Mouse (Mus musculus) natural killer cell, adult 2 months (primary cell): Measurements from ENCODE around the gene Ehbp1l1.
A peak's percentile ranks its signal among the peaks of the same experiment; 100 is the strongest.

ENCODE experiments used
- DNase-seq, 2 experiments: peaks; one replicate each; pipeline ENCODE4 v3.0.0; 2022; ENCODE audit warnings: low spot score in 2 of 2

Gene Ehbp1l1

DNA sequence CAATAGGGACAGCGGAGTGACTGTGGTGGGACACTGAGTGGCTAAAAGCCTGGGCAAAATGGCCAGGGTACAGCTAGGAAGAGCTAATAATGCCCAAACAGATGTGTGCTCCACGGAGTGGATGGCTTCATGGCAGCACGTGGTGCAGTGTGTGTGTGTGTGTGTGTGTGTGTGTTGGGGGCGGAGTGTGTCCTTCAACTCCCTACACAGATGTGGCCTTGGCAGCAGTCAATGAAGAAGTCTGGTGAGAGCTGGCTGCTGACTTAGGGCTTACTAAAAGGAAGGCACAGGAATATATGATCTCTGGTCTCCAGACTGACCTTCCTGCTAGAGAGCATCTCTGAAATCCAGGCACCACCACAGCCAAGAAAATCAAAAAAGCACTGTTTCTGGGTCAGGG, 57.7 kb downstream of the Ehbp1l1 start:
- DNase-seq, result no peak

DNA sequence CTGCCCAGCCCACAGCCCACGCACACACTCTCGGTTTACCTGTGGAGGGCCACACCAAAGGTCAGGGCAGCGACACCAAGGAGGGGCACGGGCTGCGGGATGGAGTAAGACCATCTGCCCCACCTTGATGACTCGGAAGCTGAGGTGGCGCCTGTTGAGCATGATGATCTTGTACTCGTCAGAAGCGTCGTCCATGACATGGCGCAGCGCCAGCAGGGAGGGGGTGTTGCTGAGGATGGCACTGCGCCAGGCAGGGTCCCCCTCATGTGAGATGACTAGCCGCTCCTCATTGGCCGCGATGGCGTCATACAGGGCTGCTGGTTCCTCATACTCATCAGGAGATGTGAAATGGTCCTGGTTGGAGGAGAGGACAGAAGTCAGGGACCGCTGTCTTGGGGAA, 59.7 kb downstream of the Ehbp1l1 start:
- no peak for DNase-seq

DNA sequence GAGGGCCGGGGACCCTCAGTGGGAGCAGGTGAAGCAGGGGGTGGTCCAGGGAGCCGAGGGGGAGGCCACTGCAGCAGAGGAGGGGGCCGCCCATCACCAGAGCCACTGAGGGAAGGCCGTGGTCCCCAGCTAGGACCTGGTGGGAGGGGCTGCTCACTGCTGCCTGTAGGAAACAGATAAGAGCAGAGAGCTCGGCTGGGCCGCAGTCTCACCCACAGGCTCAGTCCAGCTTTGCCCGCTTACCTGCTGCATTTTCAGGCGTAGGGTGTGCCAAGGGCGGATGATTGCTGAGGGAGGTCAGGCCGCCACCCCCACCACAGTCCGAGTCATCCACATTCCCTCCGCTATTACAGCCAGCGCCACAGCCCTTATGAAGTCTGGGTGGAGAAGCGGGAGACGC, 60.7 kb downstream of the Ehbp1l1 start:
- DNase-seq, result no peak

DNA sequence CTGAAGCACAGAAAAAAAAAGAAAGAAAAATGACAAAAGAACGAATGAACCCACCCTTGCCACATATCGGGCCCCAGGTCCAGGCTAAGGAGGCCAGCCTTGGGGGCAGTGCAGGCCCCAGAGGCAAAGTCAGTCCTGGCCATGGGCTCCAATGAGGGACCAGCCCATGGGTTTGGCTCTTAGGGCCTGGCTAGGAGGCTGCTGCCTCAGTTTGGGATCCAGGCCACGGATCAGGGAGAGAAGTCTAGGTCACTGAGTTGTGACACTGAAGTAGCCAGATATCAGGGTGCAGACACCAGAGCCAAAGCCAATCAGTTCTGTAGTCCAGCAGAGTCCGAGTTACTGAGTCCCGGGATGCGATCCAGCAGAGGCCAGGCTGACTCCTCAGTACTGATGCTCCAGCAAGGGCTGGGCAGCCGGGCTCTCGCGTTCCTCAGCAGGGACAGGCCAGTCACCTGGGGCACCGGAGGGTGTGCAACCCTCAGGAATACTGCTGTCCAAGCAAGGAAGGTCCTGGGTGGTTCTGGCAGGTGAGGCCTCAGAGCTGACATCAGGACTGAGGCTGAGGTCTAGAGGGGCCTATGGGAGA, 61.4 kb downstream of the Ehbp1l1 start:
- DNase-seq, result no peak

DNA sequence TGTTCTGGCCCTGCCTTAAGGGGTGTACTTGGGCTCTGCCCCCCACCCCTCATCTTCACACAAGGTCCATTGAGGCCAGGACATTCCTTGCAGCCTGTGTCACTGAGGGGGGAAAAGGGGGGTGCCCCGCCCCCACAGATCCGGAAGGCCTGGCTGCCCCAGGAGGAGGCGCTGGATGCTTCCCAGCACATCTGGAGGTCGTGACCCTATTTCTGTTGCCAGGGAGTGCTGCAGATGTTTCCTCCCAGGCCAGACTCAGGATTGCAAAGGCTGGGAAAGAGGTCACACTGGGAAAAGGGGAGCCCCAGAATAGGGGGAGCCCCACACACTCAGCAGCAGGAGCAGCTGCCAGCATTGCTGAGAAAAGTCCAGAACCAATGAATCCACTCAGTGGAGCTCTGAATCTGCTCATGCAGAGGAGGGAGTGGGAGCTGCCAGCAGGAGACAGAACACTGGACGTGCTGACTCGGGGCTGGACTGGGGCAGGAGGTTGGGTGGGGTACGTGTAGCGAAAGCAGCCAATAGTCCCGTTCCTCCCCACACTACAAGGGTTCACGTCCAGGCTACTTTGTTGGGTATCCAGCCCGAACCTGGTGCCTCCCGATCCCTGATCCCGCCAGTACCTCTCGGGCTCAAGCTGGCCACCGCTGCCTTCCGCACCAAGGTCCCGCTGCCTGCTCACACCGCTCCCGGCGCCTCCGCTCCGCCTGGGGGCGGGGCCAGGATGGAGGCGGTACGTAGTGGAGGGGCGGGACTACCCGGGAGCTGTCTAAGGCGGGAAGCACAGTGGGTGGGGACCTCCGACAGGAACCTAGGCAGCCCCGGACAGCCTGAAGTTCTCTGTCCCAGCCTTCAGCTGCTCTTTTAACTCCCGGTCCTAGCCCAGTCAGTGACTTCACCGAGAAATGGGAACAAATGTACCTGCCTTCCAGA, 62.9 kb downstream of the Ehbp1l1 start, which contains the start of gene Sipa1:
TSS of gene Sipa1 (minus strand) at position 727 of the 933 bp plus-strand sequence.
- DNase-seq, result peak; percentile 86

DNA sequence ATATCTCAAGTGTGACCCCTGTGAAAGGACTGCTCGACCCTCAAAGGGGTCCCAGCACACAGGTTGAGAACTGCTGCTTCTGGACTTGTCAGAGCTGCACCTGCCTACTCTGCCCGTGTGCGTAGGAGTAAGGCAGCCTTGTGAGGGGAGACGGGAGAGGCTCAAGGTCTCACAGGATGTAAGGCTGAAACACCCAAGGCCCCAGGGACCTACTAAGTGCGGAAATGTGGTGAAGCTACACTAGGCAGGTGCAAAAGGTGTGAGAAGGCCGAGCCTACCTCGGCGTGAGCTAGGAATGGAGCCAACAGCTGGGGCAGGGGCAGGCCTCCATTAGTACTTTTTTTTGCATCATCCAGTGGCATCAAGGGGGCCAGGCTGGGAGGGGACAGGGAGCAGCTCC, 63.8 kb downstream of the Ehbp1l1 start:
- peak; percentile 62 to 76 for DNase-seq

DNA sequence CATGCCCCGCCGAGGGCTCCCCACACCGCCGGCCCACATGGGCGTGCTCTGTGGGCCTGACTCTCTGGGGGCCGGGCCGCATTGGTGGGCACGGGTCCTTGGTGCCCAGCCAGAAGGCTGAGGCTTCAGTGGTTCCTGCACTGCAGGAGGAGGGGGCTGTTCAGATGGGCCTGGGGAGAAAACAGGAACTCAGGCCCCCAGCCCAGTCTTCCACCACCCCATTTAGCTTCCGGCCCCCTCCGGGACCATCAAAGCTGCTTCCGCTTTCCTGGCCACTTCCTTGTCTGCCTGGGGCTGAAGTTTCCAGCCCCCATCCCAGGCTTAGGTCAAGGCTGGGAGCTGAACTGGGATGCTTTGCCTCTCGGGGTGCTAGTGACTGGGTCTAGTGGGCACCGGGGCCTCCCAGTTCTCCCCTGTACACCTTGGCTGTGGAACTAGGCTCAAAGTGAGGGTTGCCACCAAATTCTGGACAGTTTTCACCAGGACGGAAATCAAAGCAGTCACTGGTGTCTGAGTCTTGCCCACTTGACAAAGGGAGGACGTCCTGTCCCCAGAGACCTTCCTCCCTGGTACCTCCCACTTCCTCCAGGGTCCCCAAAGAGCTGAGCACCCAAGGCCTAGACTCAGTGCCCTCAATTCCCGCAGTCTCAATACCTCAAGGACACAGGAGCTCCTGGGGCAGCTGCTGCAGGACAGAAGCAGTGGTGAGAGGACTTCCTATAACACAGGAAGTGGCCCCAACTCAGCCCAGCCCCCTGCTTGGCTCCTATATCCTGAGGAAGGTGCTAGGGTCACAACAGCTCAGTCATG, 65.0 kb downstream of the Ehbp1l1 start:
- DNase-seq, result peak; percentile 56 to 62
